Mouse (Mus musculus) midbrain, embryonic 16.5 days (tissue): ENCODE results near the gene 3110082J24Rik. TPM values are rescaled to one million over a fixed set of nuclear protein-coding genes. Genes with fewer than 3 reads are reported as not detected.

Experiments used
- ATAC-seq: fragments of 200-750 bp; cut with Nextera tagmentation; 2 replicates; pipeline ENCODE4 v1.8.0; 2017; ENCODE audit warnings: moderate TSS enrichment
- H3K27ac ChIP-seq: fragments of 300-500 bp; sonication (generic); 2 replicates; pipeline ENCODE4 v1.5.1; 2014; ENCODE audit warnings: mild to moderate bottlenecking, low read length, mixed read lengths
- H3K27me3 ChIP-seq: fragments of 300-500 bp; sonication (generic); 2 replicates; pipeline ENCODE4 v1.6.1; 2014; ENCODE audit warnings: low read depth, low read length, mixed read lengths; ENCODE audit not compliant: control insufficient read depth, insufficient read depth
- H3K36me3 ChIP-seq: fragments of 300-500 bp; sonication (generic); 2 replicates; pipeline ENCODE4 v1.6.1; 2014; ENCODE audit warnings: mild to moderate bottlenecking, low read length, moderate library complexity, mixed read lengths; ENCODE audit not compliant: control insufficient read depth, insufficient read depth
- H3K4me1 ChIP-seq: fragments of 300-500 bp; sonication (generic); 2 replicates; pipeline ENCODE4 v1.6.1; 2014; ENCODE audit warnings: mild to moderate bottlenecking, low read length, mixed read lengths; ENCODE audit not compliant: control insufficient read depth, insufficient read depth
- H3K4me2 ChIP-seq: fragments of 300-500 bp; sonication (generic); 2 replicates; pipeline ENCODE4 v1.6.1; 2014; ENCODE audit warnings: mild to moderate bottlenecking, low read length, mixed read lengths
- H3K4me3 ChIP-seq: fragments of 300-500 bp; sonication (generic); 2 replicates; pipeline ENCODE4 v1.5.1; 2014; ENCODE audit warnings: low read depth, mild to moderate bottlenecking, low read length, moderate library complexity, mixed read lengths
- H3K9ac ChIP-seq: fragments of 300-500 bp; sonication (generic); 2 replicates; pipeline ENCODE4 v1.6.1; 2014; ENCODE audit warnings: low read depth, low read length, mixed read lengths
- H3K9me3 ChIP-seq: fragments of 300-500 bp; sonication (generic); replicated peaks from 2 replicates; pipeline ENCODE4 v1.6.1; 2014; ENCODE audit warnings: mild to moderate bottlenecking, low read length, mixed read lengths; ENCODE audit not compliant: control insufficient read depth, poor library complexity, severe bottlenecking
- WGBS: fragments of 180-500 bp; shearing (Covaris S2); extraction: QIAGEN DNeasy Blood & Tissue Kit; methylation state at CpG from one replicate; pipeline ENCODE4 v1.1.7; 2014; 5-methylcytosine and 5-hydroxymethylcytosine counted together
- polyA plus RNA-seq: library from polyadenylated mRNA; unstranded; fragments of >200 nt; fragmentation: Nextera tagmentation; extraction: Ambion mirVana; gene quantifications from 2 replicates; pipeline ENCODE4 v1.2.1, GENCODE M21; 2015

3110082J24Rik gene
- polyA plus RNA-seq, result 2.6 and 3.7 TPM in 2 replicates

DNA sequence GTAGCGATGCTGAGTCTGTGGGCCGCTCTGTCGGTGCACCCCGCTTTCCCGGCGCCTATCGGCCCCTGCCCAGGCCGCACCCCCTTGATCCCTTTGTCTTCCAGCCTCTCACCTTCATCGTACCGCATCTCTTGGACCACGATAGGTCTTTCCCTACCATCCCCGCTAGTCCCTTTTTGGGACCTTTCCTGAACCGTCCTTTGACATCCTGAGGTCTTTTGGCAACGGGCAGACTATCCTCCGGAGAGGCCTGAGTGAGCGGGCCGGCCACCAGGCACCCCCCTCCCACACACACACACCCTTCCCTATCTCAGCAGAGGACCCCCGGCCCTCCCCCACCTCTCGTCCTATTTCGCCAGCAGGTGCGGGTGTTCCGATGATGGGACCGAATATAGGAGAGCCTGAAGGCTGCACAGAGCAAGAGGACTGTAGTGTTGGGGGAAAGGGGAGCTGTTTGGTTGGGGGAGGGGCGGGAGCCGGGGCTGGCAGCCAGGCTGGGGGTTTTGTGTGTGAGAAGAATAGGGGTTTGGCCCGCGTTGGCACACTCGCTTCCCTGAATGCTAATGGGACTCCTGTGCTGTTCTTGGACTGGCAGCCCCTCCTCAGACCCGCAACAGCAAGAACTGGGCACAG is at the start of gene 3110082J24Rik:
Gene 3110082J24Rik, minus strand, starts transcription at position 419 of the 633 bp plus-strand sequence.
- H3K4me1 ChIP-seq, result peaks cover 38% of the 10 kb centered on the region
- under 1% methylated on average over 29 of the region's 29 CpGs for WGBS

DNA sequence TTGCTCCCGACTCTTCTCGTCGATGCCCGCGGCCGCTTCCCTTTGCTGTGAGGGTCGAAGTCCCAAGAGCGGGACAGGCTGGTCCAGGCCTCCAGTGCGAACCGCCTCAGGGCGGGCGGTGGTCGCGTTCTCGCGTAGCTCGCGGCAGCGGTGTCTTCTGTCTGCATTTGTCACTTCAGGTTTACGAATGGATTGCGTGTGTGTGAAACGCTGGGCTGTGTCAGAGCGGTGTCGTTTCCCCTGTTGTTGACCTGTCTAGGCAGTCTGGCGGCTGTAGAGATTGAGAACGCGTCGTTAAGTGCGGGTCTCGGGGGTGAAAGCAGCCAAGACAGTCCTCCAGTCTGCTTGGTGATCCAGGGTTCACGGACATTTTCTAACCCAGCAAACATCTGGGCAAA is 49.5 kb upstream of the 3110082J24Rik start:
- Histone ChIP-seq H3K36me3 (no peaks in the 10 kb centered on the region), H3K27me3 (no peaks in the 10 kb centered on the region), H3K4me1 (peaks cover 28% of the 10 kb centered on the region), H3K9me3 (no peaks in the 10 kb centered on the region), H3K9ac (peak overlapping the region; percentile 88), H3K4me3 (peak overlapping the region; percentile 91), H3K4me2 (peak overlapping the region; percentile 80), H3K27ac (peak overlapping the region; percentile 93)
- ATAC-seq, result peak; percentile 80
- WGBS, result under 1% methylated on average over 31 of the region's 31 CpGs

More for the DNA sequence above, at the start of gene 3110082J24Rik:
- Histone ChIP-seq H3K36me3 (no peaks in the 10 kb centered on the region), H3K27me3 (no peaks in the 10 kb centered on the region; the same call in 1 of the 2 replicates), H3K9ac (peak within 1 kb of the TSS; percentile 73), H3K9me3 (no peaks in the 10 kb centered on the region), H3K27ac (peak within 1 kb of the TSS; percentile 83), H3K4me2 (peak within 1 kb of the TSS; percentile 99), H3K4me3 (peak within 1 kb of the TSS; percentile 63)
- ATAC-seq, result peak; percentile 37

DNA sequence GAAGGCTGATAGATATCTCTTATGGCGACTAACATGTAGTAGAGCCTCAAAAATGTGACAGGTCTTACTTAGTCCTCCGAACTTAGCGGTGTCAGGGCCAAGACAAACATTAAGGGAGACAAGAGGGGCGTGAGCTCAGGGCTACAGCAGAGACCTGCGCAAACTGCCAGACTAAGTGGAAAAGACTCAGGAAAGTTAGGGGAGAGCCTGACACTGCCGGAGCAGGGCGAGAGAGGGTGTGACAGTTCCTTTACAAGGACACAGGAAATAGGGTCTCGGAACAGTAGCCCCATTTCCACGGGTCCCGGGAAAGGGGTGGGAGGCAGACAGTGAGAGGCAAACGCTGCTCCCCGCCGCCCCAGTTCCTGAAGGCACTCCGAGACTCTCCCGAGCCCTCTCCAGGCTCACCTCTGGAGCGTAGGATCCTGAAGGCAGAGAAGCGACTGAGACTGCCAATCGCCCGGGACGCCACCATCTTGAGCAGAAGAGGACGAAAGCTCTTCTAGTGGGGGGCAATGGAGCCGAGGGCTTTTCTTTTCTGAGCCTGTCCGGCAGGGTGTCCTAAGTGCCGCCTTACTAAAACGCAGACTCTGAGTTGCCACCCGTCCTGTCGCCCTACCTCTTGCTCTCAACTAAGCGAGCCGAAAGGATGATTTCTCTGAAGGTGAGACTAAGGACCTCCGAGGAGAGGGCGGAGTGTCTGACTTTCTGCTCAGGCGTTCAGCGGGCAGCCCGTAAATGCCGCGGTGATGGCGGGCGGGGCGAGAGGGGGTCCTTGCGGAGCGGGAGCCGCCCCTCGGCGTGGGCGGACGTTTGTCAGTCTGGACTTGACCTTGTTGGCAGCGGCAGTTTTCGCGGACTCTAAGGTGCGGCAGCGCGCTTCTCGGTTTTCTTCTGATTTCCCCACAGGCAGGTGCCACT is 48.8 kb upstream of the 3110082J24Rik start, which contains the start of the genes Hadha and Hadhb:
Gene Hadha, minus strand, starts transcription at position 689 of the 921 bp plus-strand sequence.
Gene Hadhb, plus strand, starts transcription at position 775 of the 921 bp plus-strand sequence.
- Histone ChIP-seq H3K36me3 (no peaks in the 10 kb centered on the region), H3K4me1 (peaks cover 28% of the 10 kb centered on the region), H3K9me3 (no peaks in the 10 kb centered on the region), H3K9ac (peak within 1 kb of the TSS; percentile 88), H3K4me2 (peak within 1 kb of the TSS; percentile 84), H3K4me3 (peak within 1 kb of the TSS; percentile 91), H3K27ac (peak within 1 kb of the TSS; percentile 93), H3K27me3 (no peaks in the 10 kb centered on the region)
- under 1% methylated on average over 53 of the region's 53 CpGs for WGBS
- peak; percentile 95 for ATAC-seq

DNA sequence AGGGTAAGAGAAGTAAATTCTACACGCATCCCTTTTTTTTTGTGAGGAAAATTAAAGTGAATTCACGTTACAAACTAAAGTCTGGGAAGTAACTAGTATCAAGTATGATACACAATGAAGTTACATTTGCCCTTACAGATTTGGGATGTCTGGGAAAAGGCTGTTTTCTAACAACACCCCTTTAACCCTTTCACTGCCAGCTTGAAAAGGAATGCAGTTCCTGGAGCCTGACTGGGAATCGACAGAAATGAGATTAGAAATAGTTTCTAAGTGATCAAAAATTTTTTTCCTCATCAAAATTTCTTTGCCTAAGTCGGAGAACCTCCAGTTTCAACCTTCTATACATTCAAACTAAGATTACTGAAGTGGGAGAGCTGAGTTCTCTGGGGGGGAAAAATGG is 48.1 kb upstream of the 3110082J24Rik start:
- ATAC-seq, result no peak
- Histone ChIP-seq H3K4me3 (peak overlapping the region; percentile 91), H3K4me2 (peak overlapping the region; percentile 84), H3K9ac (peak overlapping the region; percentile 88), H3K27ac (peak overlapping the region; percentile 93; the same call in 1 of the 2 replicates), H3K4me1 (peaks cover 28% of the 10 kb centered on the region), H3K27me3 (no peaks in the 10 kb centered on the region), H3K36me3 (no peaks in the 10 kb centered on the region), H3K9me3 (no peaks in the 10 kb centered on the region)
- WGBS, result 19% methylated on average over 4 of the region's 4 CpGs

DNA sequence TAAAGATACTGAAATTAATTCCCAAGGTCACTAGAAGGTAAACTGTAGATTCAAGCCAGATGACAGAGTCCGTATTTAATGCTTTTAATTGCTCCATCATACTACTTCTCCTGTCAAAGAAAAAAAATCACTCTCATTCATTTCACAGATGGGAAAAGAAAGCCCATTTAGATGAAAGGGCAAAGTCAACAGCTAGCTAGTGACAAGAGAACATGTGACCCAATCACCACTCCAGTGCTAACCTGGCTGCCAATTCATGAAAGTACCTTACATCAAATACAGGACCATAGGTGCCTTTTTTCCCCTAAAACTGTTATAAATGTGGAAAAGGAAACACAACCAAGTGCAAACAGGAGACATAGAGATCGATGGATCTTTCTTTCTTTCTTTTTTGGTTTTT is 47.3 kb upstream of the 3110082J24Rik start:
- WGBS, result 94% methylated on average over 2 of the region's 2 CpGs
- Histone ChIP-seq H3K36me3 (no peaks in the 10 kb centered on the region), H3K9me3 (no peaks in the 10 kb centered on the region), H3K9ac (no peak overlapping the region), H3K27ac (no peak overlapping the region), H3K4me3 (no peak overlapping the region), H3K4me1 (peaks cover 28% of the 10 kb centered on the region), H3K27me3 (no peaks in the 10 kb centered on the region), H3K4me2 (no peak overlapping the region)
- ATAC-seq, result no peak

DNA sequence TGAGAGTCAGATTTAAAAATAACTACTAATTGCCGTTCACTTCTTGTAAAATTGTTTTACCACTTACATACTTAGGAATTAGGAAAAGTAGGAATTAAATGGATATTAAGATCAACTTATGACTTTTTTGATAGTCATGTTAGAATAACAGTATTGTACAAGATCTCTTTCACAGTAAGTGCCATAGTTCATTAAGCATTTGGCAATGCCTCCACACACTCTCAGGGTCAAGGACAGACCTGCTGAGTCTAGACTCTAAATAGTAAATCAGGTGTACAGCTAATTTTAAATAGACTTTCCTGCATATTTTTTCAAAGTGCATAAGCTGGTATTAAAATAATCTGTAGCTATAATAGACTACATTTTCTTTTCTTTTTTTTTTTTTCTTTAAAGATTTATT is 46.5 kb upstream of the 3110082J24Rik start:
- Histone ChIP-seq H3K27me3 (no peaks in the 10 kb centered on the region), H3K4me3 (no peak overlapping the region), H3K27ac (no peak overlapping the region), H3K4me1 (peaks cover 25% of the 10 kb centered on the region), H3K4me2 (no peak overlapping the region), H3K9ac (no peak overlapping the region), H3K36me3 (no peaks in the 10 kb centered on the region), H3K9me3 (no peaks in the 10 kb centered on the region)
- 100% methylated on average over 1 of the region's 1 CpGs for WGBS
- no peak for ATAC-seq

DNA sequence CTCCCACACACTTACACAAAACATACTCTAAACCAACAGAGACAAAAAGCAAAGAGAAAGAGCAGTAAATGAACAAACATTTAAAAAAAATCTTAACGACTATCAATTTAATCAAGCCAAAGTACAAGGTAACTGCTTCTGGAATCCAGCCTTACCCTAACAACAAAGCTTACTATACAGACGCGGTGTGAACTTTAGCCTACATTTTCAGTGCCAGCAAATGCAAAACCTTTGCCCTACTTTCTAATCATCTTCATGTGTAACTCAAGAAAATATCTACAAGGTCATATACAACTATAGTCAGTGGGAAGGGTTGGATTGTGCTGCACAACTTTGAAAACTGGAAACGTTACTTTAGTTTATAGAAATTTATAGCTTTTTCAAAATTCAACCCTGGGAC is 46.1 kb upstream of the 3110082J24Rik start:
- 73% methylated on average over 4 of the region's 4 CpGs for WGBS

DNA sequence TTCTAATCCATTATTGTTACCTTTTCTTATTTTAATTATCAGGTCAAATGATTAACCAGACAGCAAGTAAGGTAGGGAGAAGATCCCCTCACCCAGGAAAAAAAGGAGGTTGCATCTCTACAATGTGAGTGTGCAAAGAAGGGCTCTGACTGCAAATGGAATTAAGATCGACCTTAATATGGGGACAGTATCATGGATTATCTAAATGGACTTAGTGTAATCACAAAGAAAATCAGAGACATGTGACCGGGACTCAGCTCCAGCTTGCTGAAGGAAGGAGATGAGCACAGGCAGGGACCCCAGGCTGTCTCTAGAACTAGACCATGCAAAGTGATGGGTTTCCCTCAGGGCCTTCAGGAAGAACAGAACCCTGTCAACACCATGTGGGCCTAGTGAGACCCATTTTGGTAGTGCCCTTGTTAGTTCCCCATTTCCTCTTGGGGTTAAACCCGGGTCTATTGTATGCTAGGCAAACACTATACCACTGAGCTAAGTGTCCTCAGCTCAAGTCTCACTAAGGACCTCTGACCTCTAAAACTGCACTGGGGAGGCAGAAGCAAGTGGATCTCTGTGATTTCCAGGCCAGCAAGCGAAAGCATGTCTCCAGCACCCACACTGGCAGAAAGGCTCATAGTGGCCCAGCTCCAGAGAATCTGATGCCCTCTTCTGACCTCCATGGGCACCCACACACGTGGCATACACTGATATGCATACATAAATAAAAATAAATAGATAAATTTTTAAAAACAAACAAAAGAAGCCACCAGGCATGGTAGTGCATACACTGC is 42.4 kb upstream of the 3110082J24Rik start:
- no peak overlapping the region for H3K4me2 ChIP-seq
- H3K36me3 ChIP-seq, result peaks cover 17% of the 10 kb centered on the region
- no peaks in the 10 kb centered on the region for H3K9me3 ChIP-seq
- H3K9ac ChIP-seq, result no peak overlapping the region
- H3K27ac ChIP-seq, result no peak overlapping the region
- 83% methylated on average over 5 of the region's 5 CpGs for whole genome bisulfite sequencing
- H3K27me3 ChIP-seq, result no peaks in the 10 kb centered on the region
- ATAC-seq, result no peak
- H3K4me1 ChIP-seq, result peaks cover 9% of the 10 kb centered on the region; the same call in 1 of the 2 replicates
- no peak overlapping the region for H3K4me3 ChIP-seq

More for the DNA sequence above, 46.1 kb upstream of the 3110082J24Rik start:
- H3K36me3 ChIP-seq, result no peaks in the 10 kb centered on the region
- H3K9me3 ChIP-seq, result no peaks in the 10 kb centered on the region
- no peak for ATAC-seq
- H3K27ac ChIP-seq, result no peak overlapping the region
- no peak overlapping the region for H3K4me2 ChIP-seq
- H3K9ac ChIP-seq, result no peak overlapping the region
- H3K4me1 ChIP-seq, result peaks cover 25% of the 10 kb centered on the region
- H3K27me3 ChIP-seq, result no peaks in the 10 kb centered on the region
- no peak overlapping the region for H3K4me3 ChIP-seq
